Mouse (Mus musculus): ENCODE measurements at regions not wholly inside any gene's neighbourhood (a gene's known extent, or its start where the extent isn't known, plus 50 kb on each side); places are given as distances from the start of the nearest gene placed in this dataset.

DNA sequence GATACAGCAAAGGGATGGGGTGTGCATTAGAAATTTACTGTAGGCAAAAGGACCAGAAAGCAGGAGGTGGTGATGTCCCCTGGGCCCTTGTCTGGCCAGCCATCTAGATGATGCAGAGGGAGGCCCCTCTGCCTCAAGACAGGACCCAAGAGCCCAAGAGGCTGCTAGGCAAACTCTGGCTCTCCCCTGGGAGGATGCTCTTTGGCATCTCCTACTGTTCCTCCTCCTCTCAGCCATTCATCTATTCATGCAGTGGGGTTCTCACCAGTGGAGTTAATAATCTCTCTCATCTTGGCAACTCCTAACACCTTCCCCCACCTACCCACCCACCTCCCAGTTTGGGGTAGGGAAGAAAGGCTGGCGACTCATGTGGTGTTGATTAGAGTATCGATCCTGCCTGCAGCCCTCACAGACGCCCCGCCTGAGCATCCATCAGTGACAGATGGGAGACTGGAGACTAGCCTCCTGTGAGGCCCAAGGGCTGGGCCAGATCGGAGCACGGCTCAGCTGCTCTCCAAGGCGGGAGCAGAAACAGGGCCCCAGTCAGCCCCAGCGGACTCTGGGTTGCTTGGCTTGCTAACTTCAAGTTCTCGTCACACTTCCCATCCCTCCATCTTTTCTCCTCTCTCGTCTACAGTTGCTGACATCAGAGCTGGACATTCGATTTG lies 82.8 kb upstream of the Nectin1 start:
- 25% methylated on average over 11 of the region's 11 CpGs for WGBS
- Histone ChIP-seq H3K9ac (no peak overlapping the region), H3K27me3 (no peaks in the 10 kb centered on the region), H3K27ac (no peak overlapping the region), H3K4me1 (no peaks in the 10 kb centered on the region), H3K4me2 (no peak overlapping the region), H3K9me3 (no peaks in the 10 kb centered on the region), H3K4me3 (no peak overlapping the region), H3K36me3 (no peaks in the 10 kb centered on the region)
- ATAC-seq (ENCODE audit: borderline replicate concordance, extremely low read depth, low FRiP score, low TSS enrichment): no peak

GRCm38 (mm10) chr9:43661646-43662045 lies 82.1 kb upstream of the Nectin1 start:
- no peak for ATAC-seq (ENCODE audit: borderline replicate concordance, extremely low read depth, low FRiP score, low TSS enrichment)
- 56% methylated on average over 6 of the region's 6 CpGs for WGBS
- no peaks in the 10 kb centered on the region for H3K27me3 ChIP-seq
- H3K36me3 ChIP-seq: no peaks in the 10 kb centered on the region
- H3K9me3 ChIP-seq: no peaks in the 10 kb centered on the region
- H3K4me3 ChIP-seq: no peak overlapping the region
- H3K4me1 ChIP-seq: no peaks in the 10 kb centered on the region
- no peak overlapping the region for H3K4me2 ChIP-seq
- H3K9ac ChIP-seq: no peak overlapping the region
- no peak overlapping the region for H3K27ac ChIP-seq

DNA sequence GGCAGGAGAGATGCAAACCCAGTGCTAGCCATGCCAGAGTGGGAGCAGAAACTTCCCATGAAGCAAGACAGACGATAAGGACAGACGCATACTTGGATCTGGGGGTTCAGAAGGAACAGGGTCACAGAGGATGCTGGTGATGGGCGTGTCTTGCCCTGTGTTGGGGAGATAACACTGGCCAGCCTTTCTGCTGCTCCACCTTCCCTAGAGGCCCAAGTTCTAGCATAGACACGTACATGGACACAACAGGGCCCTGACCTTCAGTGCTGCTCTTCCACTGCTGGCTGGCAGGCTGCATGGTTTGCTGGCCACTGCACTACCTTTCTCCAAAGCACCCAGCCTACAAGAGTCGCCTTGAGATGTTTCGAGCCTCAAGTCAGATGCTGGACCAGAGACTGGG lies 76.4 kb upstream of the Nectin1 start:
- no peak overlapping the region for H3K27ac ChIP-seq
- H3K4me2 ChIP-seq: no peak overlapping the region
- H3K27me3 ChIP-seq: no peaks in the 10 kb centered on the region
- WGBS: 67% methylated on average over 6 of the region's 6 CpGs
- no peak for ATAC-seq (ENCODE audit: borderline replicate concordance, extremely low read depth, low FRiP score, low TSS enrichment)
- no peaks in the 10 kb centered on the region for H3K4me1 ChIP-seq
- no peak overlapping the region for H3K4me3 ChIP-seq
- H3K36me3 ChIP-seq: no peaks in the 10 kb centered on the region
- no peaks in the 10 kb centered on the region for H3K9me3 ChIP-seq
- H3K9ac ChIP-seq: no peak overlapping the region

- Histone ChIP-seq H3K9ac (no peak overlapping the region), H3K4me1 (no peaks in the 10 kb centered on the region), H3K4me2 (no peak overlapping the region), H3K9me3 (no peaks in the 10 kb centered on the region), H3K4me3 (no peak overlapping the region), H3K36me3 (no peaks in the 10 kb centered on the region), H3K27me3 (no peaks in the 10 kb centered on the region), H3K27ac (no peak overlapping the region)
- no peak for ATAC-seq (ENCODE audit: borderline replicate concordance, extremely low read depth, low FRiP score, low TSS enrichment)
- 63% methylated on average over 4 of the region's 4 CpGs for WGBS
Observed at GRCm38 (mm10) chr9:43667974-43668373, 75.8 kb upstream of the Nectin1 start.

DNA sequence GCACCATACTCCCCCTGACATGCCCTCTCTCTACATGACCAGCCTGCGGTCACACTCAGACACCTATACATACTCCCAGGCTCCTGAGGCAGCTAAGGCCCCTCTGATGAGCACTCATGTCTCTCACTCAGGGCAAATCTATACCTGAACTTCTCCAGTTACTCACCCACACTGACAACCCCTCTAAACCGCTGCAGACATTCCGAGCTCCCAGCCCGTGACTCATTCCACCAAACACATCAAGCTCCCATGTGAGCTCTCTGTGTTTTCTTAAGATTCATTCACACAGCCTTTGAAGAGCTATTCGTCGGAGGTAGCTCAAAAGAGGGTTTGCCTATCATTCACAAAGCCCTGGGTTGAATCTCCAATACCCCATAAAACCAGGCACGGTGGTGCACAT lies 75.1 kb upstream of the Nectin1 start:
- Histone ChIP-seq H3K27ac (no peak overlapping the region), H3K27me3 (no peaks in the 10 kb centered on the region), H3K9ac (no peak overlapping the region), H3K9me3 (no peaks in the 10 kb centered on the region), H3K36me3 (no peaks in the 10 kb centered on the region), H3K4me1 (no peaks in the 10 kb centered on the region), H3K4me3 (no peak overlapping the region), H3K4me2 (no peak overlapping the region)
- ATAC-seq (ENCODE audit: borderline replicate concordance, extremely low read depth, low FRiP score, low TSS enrichment): no peak
- WGBS: 48% methylated on average over 7 of the region's 7 CpGs

GRCm38 (mm10) chr9:43670563-43670962 lies 73.2 kb upstream of the Nectin1 start:
- ATAC-seq (ENCODE audit: borderline replicate concordance, extremely low read depth, low FRiP score, low TSS enrichment): no peak
- no peak overlapping the region for H3K4me3 ChIP-seq
- 51% methylated on average over 5 of the region's 5 CpGs for WGBS

GRCm38 (mm10) chr9:43673171-43673680 lies 70.6 kb upstream of the Nectin1 start:
- 33% methylated on average over 4 of the region's 4 CpGs for WGBS
- H3K9ac ChIP-seq: no peak overlapping the region
- no peak overlapping the region for H3K27ac ChIP-seq
- no peak overlapping the region for H3K4me3 ChIP-seq
- H3K4me2 ChIP-seq: no peak overlapping the region
- no peak for ATAC-seq (ENCODE audit: borderline replicate concordance, extremely low read depth, low FRiP score, low TSS enrichment)
- no peaks in the 10 kb centered on the region for H3K4me1 ChIP-seq
- H3K27me3 ChIP-seq: no peaks in the 10 kb centered on the region
- no peaks in the 10 kb centered on the region for H3K36me3 ChIP-seq
- H3K9me3 ChIP-seq: no peaks in the 10 kb centered on the region

More at GRCm38 (mm10) chr9:43670563-43670962, 73.2 kb upstream of the Nectin1 start:
- no peak overlapping the region for H3K9ac ChIP-seq
- no peaks in the 10 kb centered on the region for H3K9me3 ChIP-seq
- no peaks in the 10 kb centered on the region for H3K27me3 ChIP-seq
- no peak overlapping the region for H3K4me2 ChIP-seq
- no peak overlapping the region for H3K27ac ChIP-seq
- H3K36me3 ChIP-seq: no peaks in the 10 kb centered on the region
- H3K4me1 ChIP-seq: no peaks in the 10 kb centered on the region

DNA sequence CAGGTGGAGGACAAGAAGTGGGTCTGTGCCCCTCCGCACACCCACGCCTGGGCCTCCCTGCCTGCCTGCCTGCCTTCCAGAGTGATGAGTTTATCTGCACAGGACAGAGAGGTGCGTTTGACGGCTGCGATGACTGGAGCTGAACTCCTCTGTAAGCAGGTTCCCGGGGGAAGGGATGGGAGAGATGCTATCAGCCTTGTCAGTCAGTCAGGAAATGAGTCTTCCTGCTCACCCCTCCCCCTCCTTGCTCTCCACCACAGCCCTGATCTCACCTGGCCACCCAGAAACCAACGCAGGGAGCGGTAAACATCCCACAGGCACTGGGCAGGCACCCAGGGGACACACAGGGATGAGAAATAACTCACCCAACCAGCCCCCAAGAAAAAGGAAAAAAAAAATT lies 69.5 kb upstream of the Nectin1 start:
- WGBS: 14% methylated on average over 8 of the region's 8 CpGs
- no peak overlapping the region for H3K4me2 ChIP-seq
- no peaks in the 10 kb centered on the region for H3K9me3 ChIP-seq
- no peaks in the 10 kb centered on the region for H3K36me3 ChIP-seq
- no peak overlapping the region for H3K9ac ChIP-seq
- H3K4me3 ChIP-seq: no peak overlapping the region
- H3K4me1 ChIP-seq: no peaks in the 10 kb centered on the region
- no peaks in the 10 kb centered on the region for H3K27me3 ChIP-seq
- no peak overlapping the region for H3K27ac ChIP-seq
- ATAC-seq (ENCODE audit: borderline replicate concordance, extremely low read depth, low FRiP score, low TSS enrichment): no peak

DNA sequence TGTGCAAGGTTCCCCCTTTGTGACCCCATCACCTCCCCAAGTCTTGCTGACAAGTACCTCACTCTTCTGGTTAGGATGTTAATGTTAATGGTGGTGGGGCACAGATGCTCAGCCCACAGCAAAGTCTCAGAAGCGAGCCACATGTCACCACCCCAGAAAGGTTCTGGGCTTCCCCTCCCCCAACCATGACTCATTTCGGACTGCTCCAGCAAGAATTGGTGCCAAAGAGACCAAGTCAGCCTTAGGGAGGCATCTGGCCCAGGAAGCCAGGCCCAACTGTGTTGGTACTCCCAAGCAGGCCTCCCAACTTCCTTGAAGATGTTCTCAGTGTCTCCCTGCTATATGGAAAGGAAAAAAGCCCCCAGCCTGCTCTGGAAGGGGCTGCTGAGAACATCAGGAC lies 67.8 kb upstream of the Nectin1 start:
- WGBS: 67% methylated on average over 2 of the region's 2 CpGs
- no peaks in the 10 kb centered on the region for H3K9me3 ChIP-seq
- no peak overlapping the region for H3K27ac ChIP-seq
- no peaks in the 10 kb centered on the region for H3K4me1 ChIP-seq
- H3K4me3 ChIP-seq: no peak overlapping the region
- no peaks in the 10 kb centered on the region for H3K27me3 ChIP-seq
- H3K9ac ChIP-seq: no peak overlapping the region
- no peak for ATAC-seq (ENCODE audit: borderline replicate concordance, extremely low read depth, low FRiP score, low TSS enrichment)
- H3K36me3 ChIP-seq: no peaks in the 10 kb centered on the region
- no peak overlapping the region for H3K4me2 ChIP-seq

GRCm38 (mm10) chr9:43679331-43679730 lies 64.5 kb upstream of the Nectin1 start:
- 43% methylated on average over 17 of the region's 17 CpGs for WGBS

GRCm38 (mm10) chr9:43681317-43681716 lies 62.5 kb upstream of the Nectin1 start:
- ATAC-seq (ENCODE audit: borderline replicate concordance, extremely low read depth, low FRiP score, low TSS enrichment): no peak
- H3K27me3 ChIP-seq: no peaks in the 10 kb centered on the region
- H3K4me2 ChIP-seq: no peak overlapping the region

More at GRCm38 (mm10) chr9:43679331-43679730, 64.5 kb upstream of the Nectin1 start:
- Histone ChIP-seq H3K36me3 (no peaks in the 10 kb centered on the region), H3K9me3 (no peaks in the 10 kb centered on the region), H3K4me3 (no peak overlapping the region), H3K27me3 (no peaks in the 10 kb centered on the region), H3K4me2 (no peak overlapping the region), H3K4me1 (no peaks in the 10 kb centered on the region), H3K27ac (no peak overlapping the region), H3K9ac (no peak overlapping the region)
- ATAC-seq (ENCODE audit: borderline replicate concordance, extremely low read depth, low FRiP score, low TSS enrichment): no peak

GRCm38 (mm10) chr9:43682102-43682501 lies 61.7 kb upstream of the Nectin1 start:
- H3K27ac ChIP-seq: no peak overlapping the region
- no peaks in the 10 kb centered on the region for H3K9me3 ChIP-seq
- no peaks in the 10 kb centered on the region for H3K27me3 ChIP-seq
- H3K4me3 ChIP-seq: no peak overlapping the region
- H3K9ac ChIP-seq: no peak overlapping the region
- H3K4me1 ChIP-seq: no peaks in the 10 kb centered on the region
- WGBS: 58% methylated on average over 5 of the region's 5 CpGs
- H3K36me3 ChIP-seq: no peaks in the 10 kb centered on the region
- ATAC-seq (ENCODE audit: borderline replicate concordance, extremely low read depth, low FRiP score, low TSS enrichment): no peak
- no peak overlapping the region for H3K4me2 ChIP-seq

More at GRCm38 (mm10) chr9:43681317-43681716, 62.5 kb upstream of the Nectin1 start:
- Histone ChIP-seq H3K9ac (no peak overlapping the region), H3K4me3 (no peak overlapping the region), H3K27ac (no peak overlapping the region), H3K4me1 (no peaks in the 10 kb centered on the region), H3K36me3 (no peaks in the 10 kb centered on the region), H3K9me3 (no peaks in the 10 kb centered on the region)
- WGBS: 43% methylated on average over 3 of the region's 3 CpGs

DNA sequence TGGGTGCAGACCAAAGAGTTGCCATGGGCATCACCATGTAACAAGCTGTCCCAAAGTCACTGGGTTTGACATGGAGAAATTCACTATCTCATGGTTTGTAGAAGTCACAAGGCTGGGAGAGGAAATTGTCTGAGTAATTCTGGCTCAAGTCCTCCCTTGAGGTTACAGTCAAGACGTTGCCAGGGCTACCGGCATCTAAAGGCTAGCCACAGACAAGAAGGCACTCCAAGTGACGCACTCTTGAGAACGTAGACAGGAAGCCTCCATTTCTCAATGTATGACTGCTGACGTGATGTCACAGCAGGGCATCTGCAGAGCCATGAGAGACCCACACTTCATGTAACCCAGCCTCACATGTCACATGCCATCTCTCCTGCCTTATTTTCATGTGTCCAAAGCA lies 59.2 kb upstream of the Nectin1 start:
- no peak for ATAC-seq (ENCODE audit: borderline replicate concordance, extremely low read depth, low FRiP score, low TSS enrichment)
- no peak overlapping the region for H3K27ac ChIP-seq
- H3K4me1 ChIP-seq: no peaks in the 10 kb centered on the region
- no peaks in the 10 kb centered on the region for H3K27me3 ChIP-seq
- 71% methylated on average over 5 of the region's 5 CpGs for WGBS
- H3K9ac ChIP-seq: no peak overlapping the region
- H3K36me3 ChIP-seq: no peaks in the 10 kb centered on the region
- H3K4me2 ChIP-seq: no peak overlapping the region
- H3K4me3 ChIP-seq: no peak overlapping the region
- no peaks in the 10 kb centered on the region for H3K9me3 ChIP-seq
